Mouse (Mus musculus) heart, postnatal 0 days (tissue): ENCODE measurements around the gene Minpp1. TPM values are rescaled to one million over a fixed set of nuclear protein-coding genes. Genes with fewer than 3 reads are reported as not detected.

Source experiments
- ATAC-seq: fragments of 200-750 bp; cut with Nextera tagmentation; 2 replicates; pipeline ENCODE4 v1.8.0; 2017; ENCODE audit warnings: low read depth, moderate number of reproducible peaks, moderate library complexity; ENCODE audit not compliant: insufficient read depth
- DNase-seq: peaks from one replicate; pipeline ENCODE4 v3.0.0-alpha.2; 2016; ENCODE audit warnings: low spot score
- H3K27ac ChIP-seq: fragments of 300-500 bp; sonication (generic); 2 replicates; pipeline ENCODE4 v1.5.1; 2014; ENCODE audit warnings: low read depth, mild to moderate bottlenecking
- H3K27me3 ChIP-seq: fragments of 300-500 bp; sonication (generic); 2 replicates; pipeline ENCODE4 v1.6.1; 2014; ENCODE audit warnings: low read length, mixed read lengths; ENCODE audit not compliant: control insufficient read depth, insufficient read depth
- H3K36me3 ChIP-seq: fragments of 300-500 bp; sonication (generic); replicated peaks from 2 replicates; pipeline ENCODE4 v1.6.1; 2014; ENCODE audit warnings: low read length, mixed read lengths; ENCODE audit not compliant: control insufficient read depth, insufficient read depth
- H3K4me1 ChIP-seq: fragments of 300-500 bp; sonication (generic); 2 replicates; pipeline ENCODE4 v1.6.1; 2014; ENCODE audit warnings: antibody characterized with exemption; ENCODE audit not compliant: control insufficient read depth, insufficient read depth
- H3K4me2 ChIP-seq: fragments of 300-500 bp; sonication (generic); 2 replicates; pipeline ENCODE4 v1.6.1; 2014; ENCODE audit warnings: low read depth, mild to moderate bottlenecking, low read length, moderate library complexity
- H3K4me3 ChIP-seq: fragments of 300-500 bp; sonication (generic); 2 replicates; pipeline ENCODE4 v1.5.1; 2014; ENCODE audit warnings: low read depth, low read length
- H3K9ac ChIP-seq: fragments of 300-500 bp; sonication (generic); replicated peaks from 2 replicates; pipeline ENCODE4 v1.6.1; 2014; ENCODE audit warnings: low read depth, low read length, mixed read lengths
- H3K9me3 ChIP-seq: fragments of 300-500 bp; sonication (generic); replicated peaks from 2 replicates; pipeline ENCODE4 v1.6.1; 2016; ENCODE audit warnings: low read length; ENCODE audit not compliant: control insufficient read depth
- CTCF ChIP-seq: IDR thresholded peaks from 2 replicates; pipeline ENCODE4 v1.5.1; 2016; ENCODE audit warnings: antibody characterized with exemption, control low read depth, low read depth
- EP300 ChIP-seq: IDR thresholded peaks from 2 replicates; pipeline ENCODE4 v1.6.1; 2016; ENCODE audit warnings: antibody characterized with exemption, low read depth
- WGBS: fragments of 180-500 bp; shearing (Covaris S2); extraction: QIAGEN DNeasy Blood & Tissue Kit; methylation state at CpG from one replicate; pipeline ENCODE4 v1.1.7; 2014; 5-methylcytosine and 5-hydroxymethylcytosine counted together
- polyA plus RNA-seq: library from polyadenylated mRNA; unstranded; fragments of >200 nt; fragmentation: Nextera tagmentation; extraction: Ambion mirVana; gene quantifications from 2 replicates; pipeline ENCODE4 v1.2.1, GENCODE M21; 2015
- total RNA-seq: library from RNA; depleted of rRNA; stranded (reverse); fragments of >200 nt; gene quantifications from 2 replicates; pipeline ENCODE4 v1.2.3, GENCODE M21; 2014; ENCODE audit warnings: low replicate concordance

The Minpp1 gene
- total and polyA plus RNA-seq, 2 experiments from 2014 or later, result 29.3 to 84.1 TPM

GRCm38 (mm10) chr19:32476016-32476711 lies 9.4 kb upstream of the Minpp1 start:
- 52% methylated on average over 12 of the region's 12 CpGs for WGBS
- H3K4me1 ChIP-seq, result no peaks in the 10 kb centered on the region

GRCm38 (mm10) chr19:32476712-32477052 lies 8.9 kb upstream of the Minpp1 start:
- DNase-seq (no peak), ATAC-seq (no peak)
- Histone ChIP-seq H3K36me3 (no peaks in the 10 kb centered on the region), H3K4me1 (no peaks in the 10 kb centered on the region), H3K4me2 (no peak overlapping the region), H3K27me3 (no peaks in the 10 kb centered on the region), H3K4me3 (no peak overlapping the region), H3K9ac (no peak overlapping the region), H3K9me3 (no peaks in the 10 kb centered on the region), H3K27ac (no peak overlapping the region)
- TF ChIP-seq CTCF (no peak), EP300 (no peak)
- 87% methylated on average over 4 of the region's 4 CpGs for WGBS

More at GRCm38 (mm10) chr19:32476016-32476711, 9.4 kb upstream of the Minpp1 start:
- no peak for ATAC-seq
- no peak overlapping the region for H3K4me3 ChIP-seq
- no peaks in the 10 kb centered on the region for H3K9me3 ChIP-seq
- DNase-seq, result no peak
- no peaks in the 10 kb centered on the region for H3K27me3 ChIP-seq
- no peak overlapping the region for H3K9ac ChIP-seq
- no peak overlapping the region for H3K4me2 ChIP-seq
- no peaks in the 10 kb centered on the region for H3K36me3 ChIP-seq
- TF ChIP-seq CTCF (no peak), EP300 (no peak)
- no peak overlapping the region for H3K27ac ChIP-seq

GRCm38 (mm10) chr19:32480255-32480654 lies 5.3 kb upstream of the Minpp1 start:
- 70% methylated on average over 5 of the region's 5 CpGs for WGBS
- H3K4me1 ChIP-seq, result peaks cover 3% of the 10 kb centered on the region; the same call in 1 of the 2 replicates
- H3K4me3 ChIP-seq, result no peak overlapping the region
- no peaks in the 10 kb centered on the region for H3K27me3 ChIP-seq
- no peak overlapping the region for H3K9ac ChIP-seq
- ATAC-seq (no peak), DNase-seq (no peak)
- TF ChIP-seq EP300, result no peak
- H3K36me3 ChIP-seq, result no peaks in the 10 kb centered on the region
- H3K4me2 ChIP-seq, result no peak overlapping the region
- no peaks in the 10 kb centered on the region for H3K9me3 ChIP-seq
- H3K27ac ChIP-seq, result no peak overlapping the region

GRCm38 (mm10) chr19:32480791-32481442 lies 4.7 kb upstream of the Minpp1 start:
- no peaks in the 10 kb centered on the region for H3K9me3 ChIP-seq
- no peak for TF ChIP-seq CTCF
- TF ChIP-seq EP300, result no peak
- H3K4me1 ChIP-seq, result peaks cover 3% of the 10 kb centered on the region; the same call in 1 of the 2 replicates
- H3K4me2 ChIP-seq, result no peak overlapping the region
- 64% methylated on average over 8 of the region's 8 CpGs for WGBS
- no peaks in the 10 kb centered on the region for H3K36me3 ChIP-seq
- no peak overlapping the region for H3K9ac ChIP-seq
- H3K4me3 ChIP-seq, result no peak overlapping the region
- H3K27me3 ChIP-seq, result no peaks in the 10 kb centered on the region
- DNase-seq (no peak), ATAC-seq (no peak)
- no peak overlapping the region for H3K27ac ChIP-seq

- no peak for TF ChIP-seq EP300
- TF ChIP-seq CTCF, result no peak
- Histone ChIP-seq H3K27ac (no peak overlapping the region), H3K9me3 (no peaks in the 10 kb centered on the region), H3K36me3 (no peaks in the 10 kb centered on the region), H3K9ac (no peak overlapping the region), H3K4me3 (no peak overlapping the region), H3K27me3 (no peaks in the 10 kb centered on the region), H3K4me2 (no peak overlapping the region), H3K4me1 (peaks cover 3% of the 10 kb centered on the region; the same call in 1 of the 2 replicates)
- 20% methylated on average over 4 of the region's 4 CpGs for WGBS
- ATAC-seq, result no peak
- no peak for DNase-seq
Observed at GRCm38 (mm10) chr19:32481511-32481910, 4.1 kb upstream of the Minpp1 start.
